In genomic region chr6:33484568-33484967, GRCm38 (mm10) we compare ENCODE assay signal across 18 mouse cellular contexts.
"Had no signal": no experiment of that assay in that cellular context is flagged by ENCODE, and none has a peak within 500 bp of the region (broad histone marks: within the 10 kb centered on the region; RNA-seq: fewer than 3 reads in every experiment).

No protein-coding gene starts in this region.

- DNase-seq: kidney, adult 8-10 months; kidney, postnatal 4 days; left cerebral cortex, postnatal 4 days; lung, embryonic 14.5 days; lung, postnatal 10 days; lung, postnatal 4 days; midbrain, embryonic 14.5 days; retina, postnatal 1 day; right cerebral cortex, postnatal 4 days; thymus, adult 2 months; thymus, postnatal 36 days had no signal

- H3K4me3 ChIP-seq: intestine, embryonic 15.5 days; layer of hippocampus, adult 2 months; limb, embryonic 13.5 days; midbrain, embryonic 10.5 days; neural tube, embryonic 13.5 days; stomach, embryonic 15.5 days had no signal

- H3K27ac ChIP-seq: intestine, embryonic 15.5 days; layer of hippocampus, adult 2 months; limb, embryonic 13.5 days; midbrain, embryonic 10.5 days; neural tube, embryonic 13.5 days; stomach, embryonic 15.5 days had no signal

- H3K36me3 ChIP-seq: intestine, embryonic 15.5 days; limb, embryonic 13.5 days; midbrain, embryonic 10.5 days; neural tube, embryonic 13.5 days; stomach, embryonic 15.5 days had no signal

- H3K27me3 ChIP-seq: intestine, embryonic 15.5 days; limb, embryonic 13.5 days; neural tube, embryonic 13.5 days; stomach, embryonic 15.5 days had no signal

- H3K4me1 ChIP-seq: intestine, embryonic 15.5 days; limb, embryonic 13.5 days; midbrain, embryonic 10.5 days; stomach, embryonic 15.5 days had no signal

- H3K4me2 ChIP-seq: intestine, embryonic 15.5 days; limb, embryonic 13.5 days; liver, embryonic 11.5 days; lung, embryonic 14.5 days; neural tube, embryonic 13.5 days; stomach, embryonic 15.5 days had no signal
